Mouse (Mus musculus): ENCODE measurements around the gene Tex33.
A peak's percentile ranks its signal among the peaks of the same experiment; 100 is the strongest.

The Tex33 gene

GRCm38 (mm10) chr15:78395478-78395962 is at the start of gene Tex33:
Tex33 (minus strand) TSS chr15:78395912.
- no peak for DNase-seq (ENCODE audit: low spot score in 2 of 2)

DNA sequence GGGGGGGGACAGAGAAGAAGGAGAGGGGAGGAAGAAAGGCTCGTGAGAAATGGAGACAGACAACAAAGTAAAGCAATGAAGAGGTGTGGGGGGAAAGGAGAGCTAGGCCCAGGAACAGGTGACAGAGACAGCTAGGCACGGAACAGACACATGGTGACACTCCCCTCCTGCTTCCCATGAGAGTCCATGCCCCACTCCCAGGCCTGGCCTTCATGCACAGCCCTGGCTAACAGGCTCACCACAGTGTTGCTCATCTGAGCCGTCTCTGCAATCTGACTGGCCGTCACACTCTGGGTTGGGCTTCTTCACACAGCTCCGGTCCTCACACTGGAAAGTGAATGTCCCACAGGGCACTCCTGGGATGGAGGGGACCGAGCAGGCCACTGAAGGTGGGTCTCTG is 48.1 kb upstream of the Tex33 start:
- DNase-seq (ENCODE audit: low spot score in 2 of 2) = no peak

- no peak for DNase-seq (ENCODE audit: low spot score in 2 of 2)
These were observed 46.5 kb upstream of the Tex33 start for GRCm38 (mm10) chr15:78442231-78442630.

DNA sequence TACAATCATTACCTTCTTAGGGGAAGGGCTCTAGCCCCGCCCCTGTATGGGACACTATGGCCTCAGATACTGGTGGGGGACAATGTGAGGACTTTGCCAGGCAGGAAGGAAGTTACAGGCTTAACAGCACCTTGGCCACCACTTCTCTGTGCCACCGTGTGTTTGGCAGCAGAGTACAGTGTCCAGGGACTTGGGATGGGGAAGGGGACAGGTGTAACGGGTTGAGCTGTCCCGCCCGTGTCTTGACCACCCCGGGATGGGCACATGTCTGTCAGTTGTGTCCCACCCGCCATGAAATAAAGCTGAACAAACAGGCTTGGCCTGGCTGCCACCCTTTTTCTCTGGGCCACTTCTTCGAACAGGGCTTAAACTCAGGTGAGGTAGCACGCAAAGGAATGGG is 43.3 kb upstream of the Tex33 start:
- DNase-seq (ENCODE audit: low spot score in 2 of 2) = no peak

DNA sequence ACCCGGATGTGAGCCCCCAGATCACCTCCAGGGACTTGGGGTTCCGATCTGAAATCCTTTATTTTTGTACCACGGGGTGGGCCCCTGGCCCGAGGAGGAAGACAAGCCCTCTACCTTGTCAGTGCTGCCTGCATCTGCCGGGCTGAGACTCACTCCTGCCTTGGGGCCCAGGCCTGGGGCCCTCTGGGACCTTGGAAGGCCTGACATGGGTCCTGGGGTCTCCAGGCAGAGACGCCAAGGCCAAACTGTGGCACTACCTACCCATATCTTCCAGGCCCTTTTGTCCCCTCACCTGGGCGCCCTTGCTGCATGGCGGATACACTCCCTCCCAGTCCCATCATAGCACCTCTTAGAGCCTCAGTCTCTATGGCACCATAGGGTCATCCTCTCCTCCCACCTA is 42.8 kb upstream of the Tex33 start:
- no peak for DNase-seq (ENCODE audit: low spot score in 2 of 2)

DNA sequence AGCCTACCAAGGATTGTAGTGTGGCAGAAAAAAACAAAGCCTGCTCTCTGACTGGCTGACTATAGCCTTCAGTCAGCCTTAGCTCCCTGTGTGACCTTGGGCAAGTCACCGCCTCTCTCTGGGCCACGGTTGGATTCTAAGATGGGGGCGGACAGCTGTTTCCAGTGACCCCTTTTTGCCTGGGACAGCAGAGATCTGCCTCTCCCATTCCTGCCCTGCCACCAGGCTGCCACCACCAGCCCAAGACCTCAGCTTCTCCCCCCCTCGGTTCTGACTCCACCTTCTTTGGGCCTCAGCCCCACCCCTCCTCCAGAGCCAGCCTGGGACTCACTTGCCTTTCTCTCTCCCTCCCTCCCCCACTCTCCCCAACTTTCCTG is 42.3 kb upstream of the Tex33 start:
- DNase-seq (ENCODE audit: low spot score in 2 of 2) = no peak

- peak; percentile 75 for DNase-seq (ENCODE audit: low spot score in 2 of 2)
These were observed 41.7 kb upstream of the Tex33 start for GRCm38 (mm10) chr15:78437237-78438017.

DNA sequence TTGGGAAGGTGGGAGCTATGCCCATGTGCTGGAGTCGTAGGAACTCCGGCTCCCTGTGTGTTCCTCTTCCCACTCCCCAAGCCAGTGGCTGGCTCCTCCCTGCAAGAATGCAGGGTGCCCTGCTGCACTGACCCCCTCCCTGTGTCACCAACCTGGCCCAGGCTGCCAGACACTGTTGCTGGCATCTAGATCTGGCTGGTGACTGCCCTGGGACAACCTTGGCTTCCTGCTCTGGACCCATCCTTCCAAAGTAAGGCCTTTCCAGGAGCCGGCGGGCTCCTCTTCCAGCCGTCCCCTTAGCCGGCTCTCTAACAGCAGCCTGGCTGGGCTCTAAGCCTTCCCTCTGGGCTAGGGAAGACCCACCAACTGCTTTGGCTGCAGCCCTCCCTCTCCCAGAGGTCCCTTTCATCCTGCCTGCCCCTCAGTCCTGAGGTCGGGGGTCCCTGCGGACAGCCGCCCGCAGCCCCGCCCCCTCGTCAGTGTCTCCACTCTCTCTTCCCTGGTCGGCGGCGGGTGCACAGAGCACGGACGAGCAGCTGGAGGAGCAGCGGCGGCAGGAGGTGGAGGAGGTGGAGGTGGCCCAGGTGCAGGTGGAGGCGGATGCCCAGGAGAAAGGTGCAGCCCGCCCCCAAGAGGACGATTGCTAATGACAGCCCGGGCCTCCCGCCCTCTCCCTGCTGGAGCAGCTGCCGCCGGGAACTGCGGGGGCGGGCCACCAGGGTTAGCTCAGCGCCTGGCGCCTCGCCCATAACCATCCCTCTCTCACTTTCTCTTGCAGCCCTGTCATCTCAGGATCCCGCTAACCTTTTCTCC is 40.9 kb upstream of the Tex33 start:
- peak; percentile 90 to 93 for DNase-seq (ENCODE audit: low spot score in 2 of 2)

GRCm38 (mm10) chr15:78435681-78436080 is 40.0 kb upstream of the Tex33 start:
- no peak for DNase-seq (ENCODE audit: low spot score in 2 of 2)

GRCm38 (mm10) chr15:78434896-78435520 is 39.3 kb upstream of the Tex33 start:
- no peak for DNase-seq (ENCODE audit: low spot score in 2 of 2)

GRCm38 (mm10) chr15:78431541-78432121 is 35.9 kb upstream of the Tex33 start:
- DNase-seq (ENCODE audit: low spot score in 2 of 2) = no peak

DNA sequence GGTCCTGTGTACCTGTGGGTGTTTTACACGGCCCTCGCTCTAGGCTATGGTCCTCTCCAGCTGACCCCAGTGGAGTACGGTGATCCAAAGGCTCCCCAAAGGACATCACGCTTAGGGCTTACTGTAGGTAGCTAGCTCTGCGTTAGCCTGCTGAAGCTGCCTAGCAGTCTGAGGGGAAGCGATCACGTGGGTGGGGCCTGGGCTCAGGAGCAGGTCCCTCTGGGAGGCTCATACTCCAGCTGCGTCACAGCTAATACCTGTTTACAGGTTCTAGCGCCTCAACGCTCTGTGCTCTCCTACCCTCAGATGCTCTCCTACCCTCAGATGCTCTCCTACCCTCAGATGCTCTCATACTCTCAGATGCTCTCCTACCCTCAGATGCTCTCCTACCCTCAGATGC is 35.2 kb upstream of the Tex33 start:
- DNase-seq (ENCODE audit: low spot score in 2 of 2) = no peak

DNA sequence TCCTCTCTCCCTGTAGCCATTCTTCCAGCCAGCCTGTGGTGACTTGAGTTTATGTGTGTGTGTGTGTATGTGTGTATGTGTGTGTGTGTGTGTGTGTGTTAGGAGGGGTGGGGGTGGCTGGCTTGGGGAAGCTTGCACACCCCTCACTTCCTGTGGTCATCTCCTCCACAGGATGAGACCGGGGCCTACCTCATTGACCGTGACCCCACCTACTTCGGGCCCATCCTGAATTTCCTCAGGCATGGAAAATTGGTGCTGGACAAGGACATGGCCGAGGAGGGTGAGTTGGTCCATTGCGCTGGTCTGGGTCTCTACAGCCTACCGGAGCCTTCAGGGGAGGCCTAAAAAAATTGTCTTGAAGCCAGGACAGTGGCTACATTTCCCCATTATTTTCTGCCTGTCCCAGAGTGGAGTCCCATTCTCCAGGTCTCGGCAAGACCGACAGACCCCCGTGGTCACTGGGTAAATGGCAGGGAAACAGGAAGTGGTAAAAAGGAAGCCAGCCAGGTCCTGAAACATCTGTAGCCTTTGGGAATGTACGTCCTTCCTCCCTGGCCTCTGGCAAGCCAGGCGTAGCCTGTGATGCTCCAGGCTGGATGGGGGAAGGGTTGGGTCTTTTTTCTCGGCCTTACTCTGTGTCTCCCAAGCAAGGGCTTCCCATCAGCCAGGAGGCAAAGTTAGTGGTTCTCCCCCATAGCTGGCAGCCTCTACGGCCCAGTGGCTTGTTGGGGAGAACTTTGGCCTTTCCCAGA is 34.3 kb upstream of the Tex33 start:
- no peak for DNase-seq (ENCODE audit: low spot score in 2 of 2)

- DNase-seq (ENCODE audit: low spot score in 2 of 2) = no peak
These were observed 33.4 kb upstream of the Tex33 start for GRCm38 (mm10) chr15:78429139-78429459.

- peak; percentile 74 to 80 for DNase-seq (ENCODE audit: low spot score in 2 of 2)
These were observed 32.9 kb upstream of the Tex33 start, which contains the start of gene Kctd17 for GRCm38 (mm10) chr15:78428391-78429138. Kctd17 (plus strand) TSS chr15:78428564.

DNA sequence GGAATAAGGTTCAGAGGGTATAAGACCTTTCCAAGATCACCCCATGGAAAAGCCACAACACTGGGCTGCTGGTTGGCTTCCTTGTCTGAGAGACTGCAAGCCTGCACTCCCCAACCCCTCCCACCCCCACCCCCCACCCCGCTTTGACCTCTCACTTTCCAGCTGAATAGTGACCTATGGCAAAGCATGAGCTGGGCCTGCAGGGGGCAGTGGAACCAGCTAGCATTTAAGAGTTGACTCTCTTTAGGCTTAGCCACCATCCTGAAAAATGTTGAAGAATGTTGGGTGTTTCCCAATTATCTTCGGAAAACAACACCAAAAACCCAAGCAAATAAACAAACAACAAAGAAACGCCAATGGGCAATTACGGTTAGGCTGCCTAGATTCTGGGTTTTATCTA is 29.5 kb upstream of the Tex33 start:
- DNase-seq (ENCODE audit: low spot score in 2 of 2) = no peak

DNA sequence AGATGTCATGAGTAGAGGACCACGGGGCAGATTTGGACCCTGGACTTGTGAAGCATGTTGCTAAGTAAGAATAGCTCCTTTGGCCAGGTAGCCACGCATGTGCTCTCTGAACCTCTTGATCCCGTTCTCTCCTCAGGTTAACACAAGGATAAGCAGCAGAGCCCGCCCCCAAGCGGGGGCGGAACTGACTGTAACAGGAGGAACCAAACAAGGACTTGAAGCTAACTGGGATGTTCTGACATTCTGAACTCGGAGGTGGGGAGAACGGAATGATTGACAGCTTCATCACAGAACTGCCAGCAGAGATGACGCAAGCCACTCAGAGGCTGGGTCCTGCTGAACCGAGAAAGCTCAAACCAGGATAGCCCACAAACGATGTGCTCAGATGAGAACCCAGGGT is 28.8 kb upstream of the Tex33 start:
- DNase-seq (ENCODE audit: low spot score in 2 of 2) = no peak

- DNase-seq (ENCODE audit: low spot score in 2 of 2) = peak; percentile 69 to 87
These were observed 26.6 kb upstream of the Tex33 start for GRCm38 (mm10) chr15:78422046-78422956.

DNA sequence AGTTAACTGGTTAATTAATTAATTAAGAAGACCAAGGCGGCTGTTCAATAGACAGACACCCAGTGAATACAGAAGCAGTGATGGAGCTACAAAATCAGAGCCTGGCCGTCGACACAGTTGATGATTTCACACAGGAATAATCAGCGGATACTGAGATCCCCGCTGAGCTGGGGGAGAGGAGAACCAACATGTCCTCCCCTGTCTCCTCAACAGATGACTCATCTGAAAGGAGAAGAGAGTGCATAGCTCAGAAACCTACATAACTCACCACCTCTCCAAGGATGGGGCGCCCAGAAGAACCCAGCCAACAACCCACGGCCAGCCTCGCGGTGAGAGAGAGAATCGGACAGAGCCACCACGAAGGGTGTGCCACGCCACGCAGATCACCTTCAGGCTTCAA is 24.7 kb upstream of the Tex33 start:
- DNase-seq (ENCODE audit: low spot score in 2 of 2) = no peak

DNA sequence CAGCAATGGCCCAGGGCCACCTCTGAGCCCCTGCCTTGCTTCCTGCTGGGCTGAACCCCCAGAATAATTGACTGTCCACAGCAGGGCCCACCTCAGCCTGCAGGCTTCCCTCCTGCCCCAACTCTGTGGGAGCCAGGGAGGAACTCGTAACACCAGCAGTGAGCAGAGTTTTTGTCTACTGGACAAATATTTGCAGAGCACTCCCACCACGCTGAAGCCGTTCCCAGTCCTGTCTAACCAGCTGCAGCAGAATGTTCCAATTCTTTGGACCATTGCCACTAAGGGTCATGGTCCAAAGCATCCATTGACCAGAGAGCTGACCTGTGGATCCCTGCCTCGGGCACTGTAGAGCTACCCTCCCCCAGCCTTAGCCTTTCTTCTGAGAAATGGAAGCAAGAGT is 21.2 kb upstream of the Tex33 start:
- peak in 1 of 2 experiments; percentile 72 for DNase-seq (ENCODE audit: low spot score in 2 of 2)

Data from urinary bladder, postnatal 4 days (tissue).